Mouse (Mus musculus) lung, adult 2 months (tissue): ENCODE results near the gene Izumo4.

ENCODE experiments used
- CTCF ChIP-seq: fragments of 200-500 bp; IDR thresholded peaks from 2 replicates; pipeline ENCODE4 v1.5.1; 2011; ENCODE audit warnings: mild to moderate bottlenecking, low read length, control low read depth; ENCODE audit not compliant: insufficient read depth
- POLR2A ChIP-seq: fragments of 200-500 bp; IDR thresholded peaks from 2 replicates; pipeline ENCODE4 v1.6.1; 2011; ENCODE audit warnings: low read depth, mild to moderate bottlenecking, control low read depth, low read length, borderline replicate concordance; ENCODE audit errors: extremely low read depth

DNA sequence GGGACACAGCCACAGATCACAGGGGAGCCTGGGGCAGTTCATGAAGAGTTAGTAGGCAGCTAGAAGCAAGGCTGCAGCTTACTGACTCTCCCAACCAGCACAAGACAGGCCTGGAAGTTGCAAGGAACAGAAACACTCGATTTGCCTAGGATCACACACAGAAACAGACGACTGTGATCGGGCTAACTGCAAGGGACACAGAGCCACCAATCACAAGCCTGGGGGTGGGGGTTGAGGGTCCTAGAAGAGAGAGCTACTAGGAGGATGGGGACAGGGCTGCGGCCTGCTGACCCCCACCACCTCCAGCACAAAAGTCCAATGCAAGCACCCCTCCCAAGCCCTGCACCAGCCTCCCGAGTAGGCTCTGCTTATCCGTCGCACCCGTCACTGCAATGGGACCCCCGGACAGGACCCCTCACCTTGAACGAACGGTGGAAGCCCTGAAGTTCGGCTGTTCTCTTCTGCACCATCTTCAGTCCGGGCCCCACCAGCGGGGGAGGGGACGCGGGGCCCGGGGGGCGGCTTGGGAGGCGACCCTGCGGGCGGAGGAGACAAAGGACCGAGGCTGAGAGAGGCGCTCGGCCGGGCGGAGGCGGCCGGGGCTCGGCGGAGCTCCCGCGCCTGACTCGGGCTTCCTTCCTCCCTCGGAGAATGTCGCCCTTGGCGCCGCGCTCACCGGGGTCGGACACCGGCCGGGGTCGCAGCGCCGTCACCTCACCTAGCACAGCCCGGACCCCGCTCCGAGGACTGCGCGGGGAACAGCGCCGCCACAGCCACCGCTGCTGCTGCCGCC, 26.4 kb upstream of the Izumo4 start:
- TF ChIP-seq POLR2A: no peak; the same call in 1 of the 2 replicates
- no peak for TF ChIP-seq CTCF
